Mouse (Mus musculus): ENCODE data around the gene Ddx17.

DNA sequence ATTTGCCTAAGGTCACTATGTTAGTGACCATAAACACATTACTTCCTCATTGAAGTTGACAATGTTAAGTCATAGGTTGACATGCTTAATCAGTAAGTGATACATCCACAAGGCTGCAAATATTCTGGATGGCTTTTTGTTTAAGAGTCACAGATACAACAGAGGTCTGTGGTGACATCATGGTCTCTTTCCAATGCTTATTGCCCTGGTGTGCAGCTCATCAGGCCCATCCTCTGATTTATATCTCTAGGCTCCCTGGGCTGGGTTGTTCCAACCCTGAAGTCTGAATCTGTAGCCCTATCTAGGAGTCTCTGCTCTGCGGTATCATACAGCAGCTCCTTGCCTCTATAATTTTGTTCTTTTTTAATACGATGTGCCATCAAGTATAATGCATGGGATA is 30.4 kb upstream of the Ddx17 start:
- TF ChIP-seq CTCF (IDR thresholded peaks at IDR 0.05; ENCODE audit: borderline replicate concordance, control insufficient read depth, extremely low read depth, insufficient read depth, low read length, poor library complexity) (no peak), POLR2A (IDR thresholded peaks at IDR 0.05; ENCODE audit: control insufficient read depth, extremely low read depth, insufficient read depth, low read length, poor library complexity) (no peak)

Measured in thymus, adult 2 months (tissue).